Mouse (Mus musculus) urinary bladder, postnatal 4 days (tissue): ENCODE measurements around the gene Desi1.

Source experiments
- DNase-seq, 2 experiments: peaks; one replicate each; pipeline ENCODE4 v3.0.0; 2021 to 2022; ENCODE audit warnings: low spot score in 2 of 2

The Desi1 gene

GRCm38 (mm10) chr15:81966062-81966829 is 67.4 kb downstream of the Desi1 start:
- no peak for DNase-seq

GRCm38 (mm10) chr15:81964980-81965545 is 68.6 kb downstream of the Desi1 start:
- no peak for DNase-seq

GRCm38 (mm10) chr15:81964262-81964661 is 69.4 kb downstream of the Desi1 start:
- no peak for DNase-seq

- no peak for DNase-seq
Measured at GRCm38 (mm10) chr15:81961078-81961451, 72.6 kb downstream of the Desi1 start.

- peak; percentile 97 to 99 for DNase-seq
Measured at GRCm38 (mm10) chr15:81960171-81961077, 73.2 kb downstream of the Desi1 start, which contains the start of gene Pmm1. Pmm1 (minus strand) TSS chr15:81960930.

- no peak for DNase-seq
Measured at GRCm38 (mm10) chr15:81958906-81959305, 74.8 kb downstream of the Desi1 start.

- no peak for DNase-seq
Measured at GRCm38 (mm10) chr15:81957598-81957997, 76.1 kb downstream of the Desi1 start.

GRCm38 (mm10) chr15:81956457-81956856 is 77.2 kb downstream of the Desi1 start:
- DNase-seq: no peak

- DNase-seq: no peak
Measured at GRCm38 (mm10) chr15:81955414-81955813, 78.2 kb downstream of the Desi1 start.

GRCm38 (mm10) chr15:81954716-81955115 is 78.9 kb downstream of the Desi1 start:
- no peak for DNase-seq

- DNase-seq: no peak
Measured at GRCm38 (mm10) chr15:81954151-81954583, 79.5 kb downstream of the Desi1 start.

GRCm38 (mm10) chr15:81952310-81952709 is 81.4 kb downstream of the Desi1 start:
- DNase-seq: no peak

GRCm38 (mm10) chr15:81951159-81951558 is 82.5 kb downstream of the Desi1 start:
- no peak for DNase-seq

GRCm38 (mm10) chr15:81950716-81951115 is 82.9 kb downstream of the Desi1 start:
- no peak for DNase-seq

- no peak for DNase-seq
Measured at GRCm38 (mm10) chr15:81949476-81950131, 84.1 kb downstream of the Desi1 start.

GRCm38 (mm10) chr15:81949076-81949475 is 84.6 kb downstream of the Desi1 start:
- no peak for DNase-seq

- no peak for DNase-seq
Measured at GRCm38 (mm10) chr15:81943176-81943749, 90.4 kb downstream of the Desi1 start.
